Mouse (Mus musculus) induced T-regulatory cell, adult 2 months (primary cell): ENCODE results near the gene Vps4b.
"Not testable (repeated sequence)": the region's sequence is repeated elsewhere in the genome, so short reads cannot be mapped to it uniquely, and the experiment has no call there.

Source experiments
- DNase-seq: peaks from one replicate; pipeline ENCODE4 v3.0.0-alpha.2; 2012; ENCODE audit warnings: low read depth

Gene Vps4b

DNA sequence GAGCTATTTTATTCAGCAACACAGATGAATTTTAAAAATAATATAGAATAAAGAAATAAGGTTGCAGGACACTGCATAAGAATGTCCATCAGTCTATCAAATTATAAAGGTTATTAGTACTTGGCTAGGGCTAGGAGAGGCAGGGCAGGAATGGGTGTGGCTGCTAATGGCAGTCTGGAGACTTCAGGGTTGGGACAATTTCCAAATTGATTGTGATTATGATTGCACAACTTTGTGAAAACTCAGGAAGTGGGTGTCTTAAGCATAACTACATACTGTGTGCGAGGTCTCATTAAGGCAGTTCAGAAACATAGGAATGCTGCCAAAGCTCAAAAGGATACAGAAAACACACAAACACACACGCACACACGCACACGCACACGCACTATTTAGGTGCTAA is 44.5 kb downstream of the Vps4b start:
- no peak for DNase-seq

DNA sequence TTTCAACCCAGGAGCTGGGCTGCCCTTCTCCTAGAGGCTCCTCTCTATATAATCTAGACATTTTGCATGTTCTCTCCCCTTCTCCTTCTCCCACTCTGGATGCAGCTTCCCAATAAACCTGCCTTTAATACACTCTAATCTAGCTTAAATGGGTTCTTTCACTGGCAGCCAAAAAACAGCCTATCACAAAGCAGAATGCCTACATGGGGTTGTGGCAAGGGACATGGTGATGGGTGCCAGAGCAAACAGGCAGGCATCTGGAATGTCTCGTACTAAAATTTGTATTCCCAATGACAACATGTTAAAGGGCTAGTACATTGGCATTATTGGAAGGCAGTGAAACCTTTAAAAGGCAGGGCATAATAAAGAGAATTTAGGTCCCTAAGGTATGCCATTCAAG is 45.9 kb downstream of the Vps4b start:
- no peak for DNase-seq

DNA sequence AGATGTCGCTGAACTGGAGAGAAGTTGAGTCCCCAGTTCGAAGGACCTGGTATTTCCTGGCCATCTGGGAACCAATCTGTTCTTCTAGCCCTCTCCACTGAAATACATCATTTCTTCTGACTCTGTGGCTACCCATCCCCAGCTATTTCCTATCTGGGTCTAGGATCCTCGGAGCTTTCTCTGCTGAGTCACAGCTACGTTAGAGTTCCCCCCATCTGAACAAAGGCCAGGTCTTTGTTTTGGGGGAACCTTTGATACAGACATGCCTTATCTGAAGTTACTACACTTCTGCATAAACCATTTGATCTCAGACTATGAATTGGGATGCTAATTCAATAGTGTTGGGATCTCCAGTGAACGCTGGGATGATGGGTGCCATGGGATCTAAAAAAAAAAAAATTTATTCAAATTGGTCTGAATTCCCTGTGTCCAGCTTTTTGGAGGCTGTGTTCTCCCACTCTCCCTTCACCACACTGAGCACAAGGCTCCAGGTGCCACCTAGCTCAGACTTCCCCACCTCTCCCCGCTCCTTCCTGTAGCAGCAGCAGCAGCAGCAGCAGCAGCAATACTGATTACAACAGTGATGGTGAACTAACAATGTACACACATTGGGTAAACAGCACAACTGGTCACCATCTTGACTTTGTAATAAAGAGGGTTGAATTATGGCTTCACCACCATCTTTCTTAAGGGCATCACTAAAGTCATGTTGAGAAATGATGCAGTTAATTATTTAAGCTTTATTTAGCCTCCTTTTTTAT is 47.8 kb downstream of the Vps4b start:
- DNase-seq, result no peak

DNA sequence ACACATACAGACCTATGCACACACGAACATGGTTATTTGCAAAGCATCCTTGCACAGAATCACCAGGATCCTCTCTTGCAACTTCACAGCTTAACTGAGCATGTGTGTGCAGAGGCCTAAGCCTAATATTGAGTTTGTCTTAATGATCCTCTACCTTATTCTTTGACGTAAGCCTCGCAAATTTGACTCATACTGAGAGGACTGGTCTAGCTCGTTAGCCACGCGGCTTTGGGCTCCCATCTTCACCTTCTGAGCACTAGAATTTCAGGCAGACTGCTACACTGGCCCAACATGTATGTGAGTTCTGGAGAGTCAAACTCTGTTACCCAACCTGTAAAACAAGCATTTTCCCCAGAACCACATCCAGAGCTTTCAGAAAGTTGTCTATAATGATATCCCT is 53.5 kb downstream of the Vps4b start:
- DNase-seq, result no peak

DNA sequence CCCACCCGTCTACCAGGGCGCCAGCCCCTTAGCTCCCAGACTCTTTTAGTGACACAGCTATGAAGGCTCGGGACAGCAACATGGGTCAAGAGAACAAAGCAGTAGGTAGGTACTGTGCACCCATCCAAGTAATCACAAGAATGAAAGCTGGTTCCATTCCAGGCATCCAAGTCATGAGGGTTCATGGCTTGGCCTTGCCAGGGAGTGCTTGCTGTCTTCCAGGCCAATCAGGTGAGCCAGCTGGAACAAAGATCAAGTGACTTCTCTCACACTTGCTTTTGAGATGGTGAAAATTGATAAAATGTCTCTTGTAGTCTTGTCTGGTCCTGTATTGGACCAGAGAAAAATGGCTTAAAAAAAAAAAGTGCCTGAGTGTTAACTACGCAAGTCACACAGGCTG is 55.8 kb downstream of the Vps4b start:
- DNase-seq, result no peak

DNA sequence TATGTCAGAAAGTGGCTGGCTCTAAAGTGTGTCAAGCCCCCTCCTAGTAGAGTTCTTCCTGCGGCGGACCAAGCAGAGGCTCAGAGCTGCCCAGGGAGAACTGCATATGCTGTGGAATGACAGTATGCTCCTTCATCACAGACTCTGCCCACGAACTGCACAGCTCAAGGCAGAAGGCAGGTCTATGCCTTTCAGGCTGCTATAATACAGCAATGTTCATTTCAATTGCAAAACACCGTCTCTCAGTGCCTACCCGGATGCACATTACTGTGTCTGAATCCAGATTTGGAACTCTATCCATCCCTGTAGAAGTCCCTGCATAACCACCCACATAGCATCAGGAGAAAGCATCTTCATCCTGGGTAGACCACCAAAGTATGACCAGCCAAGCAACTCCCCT is 56.7 kb downstream of the Vps4b start:
- no peak for DNase-seq

DNA sequence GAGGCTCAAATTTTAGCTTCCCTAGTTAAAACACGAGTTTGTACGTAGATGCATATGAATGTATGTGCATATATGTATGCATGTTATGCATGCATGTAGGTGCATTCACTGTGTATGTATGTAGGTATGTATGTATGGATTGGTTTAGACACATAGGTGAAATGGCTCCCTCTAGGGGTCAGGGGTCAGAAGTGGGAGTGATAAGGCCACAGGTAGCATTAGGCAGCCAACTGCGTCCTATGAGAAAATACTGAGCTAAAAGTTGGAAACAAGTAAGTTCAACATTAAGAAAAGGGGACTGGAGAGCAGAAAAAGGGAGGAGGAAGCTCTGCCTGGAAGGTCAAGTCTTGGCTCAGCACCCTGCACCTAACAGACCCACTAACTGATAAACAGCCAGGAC is 58.4 kb downstream of the Vps4b start:
- DNase-seq, result peak; percentile 81

DNA sequence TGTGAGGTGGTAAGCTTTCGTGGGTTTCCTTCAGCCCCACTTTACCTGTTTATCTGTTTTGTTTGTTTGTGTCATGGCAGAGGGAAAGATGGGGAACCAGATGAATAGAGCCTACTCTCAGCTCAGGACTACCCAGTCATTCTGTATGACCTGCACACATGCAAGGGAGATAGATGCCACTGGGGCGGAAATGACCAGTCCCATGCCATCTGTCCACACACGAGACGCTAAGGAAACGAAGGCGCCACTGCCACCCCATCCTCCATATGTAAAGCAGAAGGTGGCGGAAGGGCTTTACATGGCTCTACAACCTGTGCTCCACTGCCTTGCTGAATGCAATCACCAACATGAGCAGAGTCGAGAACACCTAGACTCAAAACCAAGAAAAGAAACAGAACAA is 60.3 kb downstream of the Vps4b start:
- no peak for DNase-seq

DNA sequence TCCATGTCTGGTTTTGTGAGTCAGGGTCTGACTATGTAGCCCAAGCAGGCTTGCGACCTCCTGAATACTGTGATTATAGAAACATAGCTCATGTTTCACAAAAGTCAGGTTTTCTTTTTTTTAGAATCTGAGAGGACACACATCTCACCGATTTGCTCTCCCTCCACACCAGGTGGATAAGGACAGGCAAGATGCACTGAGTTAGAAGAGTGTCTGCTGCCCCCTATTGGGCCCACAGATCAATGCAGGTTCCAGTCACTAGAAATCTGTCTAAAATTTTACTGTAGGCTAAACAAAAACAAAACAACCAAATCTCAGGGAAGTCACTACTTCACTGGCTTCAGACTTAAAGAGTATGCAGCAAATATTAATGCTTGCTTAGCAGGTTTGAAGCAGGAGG is 60.9 kb downstream of the Vps4b start:
- peak; percentile 75 for DNase-seq

DNA sequence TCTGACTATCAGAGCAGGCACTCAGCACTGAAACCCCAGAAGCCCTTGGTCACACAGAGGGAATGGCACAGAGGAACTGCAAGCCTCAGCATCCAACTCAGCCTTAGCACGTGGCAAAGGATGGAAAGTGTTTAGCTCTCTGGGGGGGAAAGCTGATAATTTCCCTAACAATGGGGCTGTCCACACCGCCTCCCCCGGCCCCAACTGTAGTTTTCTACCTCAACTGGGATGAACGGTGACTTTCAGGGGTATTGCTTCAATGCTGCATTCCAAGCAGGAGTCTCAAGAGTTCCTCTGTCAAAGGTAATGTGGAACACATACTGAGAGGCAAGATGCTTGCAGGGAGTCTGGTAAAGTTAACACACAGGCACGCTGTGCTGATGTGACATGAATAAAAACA is 74.5 kb downstream of the Vps4b start:
- no peak for DNase-seq

DNA sequence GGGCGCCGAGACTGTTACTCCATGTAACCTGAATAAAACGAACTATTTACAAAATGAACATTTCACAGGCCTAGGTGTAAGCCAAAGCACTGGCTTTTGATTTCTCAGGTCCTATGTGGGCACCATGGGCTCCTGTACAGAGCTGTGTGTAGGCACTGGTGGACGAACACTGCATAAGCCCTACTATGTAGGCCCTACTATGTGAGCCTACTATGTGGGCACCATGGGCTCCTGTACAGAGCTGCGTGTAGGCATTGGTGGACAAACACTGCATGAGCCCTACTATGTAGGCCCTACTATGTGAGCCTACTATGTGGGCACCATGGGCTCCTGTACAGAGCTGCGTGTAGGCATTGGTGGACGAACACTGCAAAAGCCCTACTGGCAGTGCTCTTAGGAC is 78.8 kb downstream of the Vps4b start:
- DNase-seq, result not testable (repeated sequence)

DNA sequence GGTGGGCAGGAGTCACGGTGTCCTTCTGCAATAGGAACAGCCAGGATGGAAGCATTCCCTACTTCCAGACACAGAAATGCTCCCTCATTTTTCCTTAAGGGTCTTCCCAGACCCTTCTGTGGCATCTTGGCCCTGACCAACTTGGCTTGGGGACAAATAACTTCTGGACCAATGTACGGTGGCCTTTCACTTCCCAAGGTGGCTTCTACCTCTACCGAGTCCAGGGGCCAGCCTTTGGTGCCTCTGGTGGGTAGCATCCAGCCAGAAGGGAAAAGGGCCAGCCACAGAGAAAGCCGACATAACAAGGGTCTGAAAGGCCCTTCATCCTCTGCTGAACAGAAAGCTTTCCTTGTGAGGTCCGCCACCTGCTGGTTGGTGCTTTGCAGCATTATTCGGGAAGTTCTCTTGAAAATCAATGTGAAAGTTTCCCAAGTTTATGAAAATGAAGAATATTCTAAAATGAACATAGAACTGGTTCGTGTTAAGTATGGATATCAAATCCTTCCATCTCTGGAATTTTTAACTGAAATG is 79.4 kb downstream of the Vps4b start:
- peak; percentile 80 for DNase-seq

DNA sequence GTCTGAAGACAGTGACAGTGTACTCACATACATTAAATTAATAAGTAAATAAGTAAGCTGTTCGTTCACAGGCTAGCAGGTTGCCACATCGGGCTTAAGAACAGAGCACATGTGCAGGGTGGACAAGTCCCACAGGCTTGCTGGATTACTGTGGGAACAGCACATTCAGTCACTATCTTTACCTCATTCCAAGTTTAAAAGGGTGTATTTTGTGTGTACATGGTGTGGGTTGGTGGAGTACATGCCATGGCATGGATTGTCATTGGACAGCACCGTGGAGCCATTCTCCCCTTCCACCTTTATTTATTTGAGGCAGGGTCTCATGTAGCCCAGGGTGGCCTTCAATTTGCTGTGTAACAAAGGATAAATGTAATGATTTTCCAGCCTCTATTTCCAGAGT is 80.4 kb downstream of the Vps4b start:
- peak; percentile 14 for DNase-seq

DNA sequence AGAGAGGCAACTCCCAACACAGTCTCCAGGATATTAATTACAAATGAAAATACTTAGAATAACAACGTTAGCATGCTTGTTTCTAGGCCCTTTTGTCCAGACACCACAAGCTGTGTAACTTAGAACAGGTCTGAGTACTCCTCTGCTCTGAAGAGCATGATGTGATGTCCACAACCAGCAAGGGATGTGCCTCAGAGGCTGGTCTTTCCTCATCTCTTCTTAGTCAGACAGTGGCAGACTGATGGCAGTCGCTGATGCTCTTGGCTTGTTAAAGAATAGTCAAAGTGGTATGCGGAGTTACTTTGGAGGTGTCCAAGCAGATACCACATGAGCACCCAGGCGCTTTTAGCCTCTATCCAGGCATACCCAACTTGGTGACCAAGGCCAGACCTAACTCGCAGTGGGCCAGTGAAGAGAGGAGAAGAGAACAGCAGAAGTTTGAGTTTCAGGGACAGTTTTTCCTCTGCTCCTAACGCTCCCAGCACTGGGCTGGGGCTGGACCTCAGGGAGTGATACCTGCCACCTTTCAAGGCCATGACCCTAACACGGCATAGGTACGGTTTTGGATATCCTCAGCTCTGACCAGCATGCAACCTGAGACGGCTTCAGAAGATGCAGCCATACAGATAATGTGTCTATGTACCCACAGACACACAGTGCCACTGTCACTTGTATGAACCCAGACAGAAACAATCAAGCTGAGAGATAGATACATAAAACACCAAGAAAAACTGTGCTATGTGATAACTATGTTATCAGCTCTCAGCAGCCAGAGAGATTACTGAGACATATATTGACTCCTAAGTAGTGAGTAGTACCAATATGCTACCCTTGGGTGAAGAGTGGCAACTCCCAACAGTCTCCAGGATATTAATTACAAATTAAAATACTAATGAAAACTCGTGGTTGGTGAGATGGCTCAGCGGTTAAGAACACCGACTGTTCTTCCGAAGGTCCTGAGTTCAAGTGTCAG is 81.1 kb downstream of the Vps4b start:
- peak; percentile 18 for DNase-seq

DNA sequence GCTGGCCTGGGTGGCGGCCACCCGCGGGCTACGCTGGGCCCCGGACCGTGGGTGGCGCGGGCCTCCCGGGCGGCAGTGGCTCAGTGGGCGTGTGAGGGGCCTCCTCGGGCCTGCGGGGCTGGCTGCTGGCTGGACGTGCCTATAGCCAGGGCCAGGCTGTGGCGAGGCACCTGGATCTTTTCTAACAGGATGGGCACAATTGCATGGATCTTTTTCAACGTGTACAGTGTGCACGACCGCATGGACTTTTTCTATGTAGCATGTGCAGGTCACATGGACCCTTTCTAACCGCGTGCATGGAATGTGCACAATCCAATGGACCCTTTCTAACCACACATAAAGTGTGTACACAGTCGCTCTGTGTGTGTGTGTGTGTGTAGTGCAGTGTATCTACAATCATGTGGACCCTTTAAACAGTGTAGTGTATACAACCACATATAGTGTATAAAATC is 82.0 kb downstream of the Vps4b start:
- no peak for DNase-seq
